Mouse (Mus musculus) Patski (cell line): Measurements from ENCODE around the gene Hoxa2. TPM values are rescaled to one million over a fixed set of nuclear protein-coding genes. Genes with fewer than 3 reads are reported as not detected.

ENCODE experiments used
- ATAC-seq: fragments of 100-300 bp; one replicate; pipeline ENCODE4 v1.8.0; 2021
- CTCF ChIA-PET: fragments of 350-600 bp; sonication (Branson Sonifier 250); formaldehyde crosslinking; loops from one replicate; lab custom pipeline; 2022; ENCODE audit warnings: inconsistent platforms; lab: Charles Lee
- POLR2A ChIA-PET: fragments of 350-600 bp; sonication (Branson Sonifier 250); formaldehyde crosslinking; loops from one replicate; lab custom pipeline; 2022; ENCODE audit warnings: antibody characterized with exemption, inconsistent platforms; lab: Charles Lee
- DNase-seq: peaks from one replicate; pipeline ENCODE4 v3.0.0-alpha.2; 2011; ENCODE audit warnings: low read depth, low spot score
- H3K27me3 ChIP-seq: fragments of 371-371 bp; one replicate; pipeline ENCODE4 v1.5.1; 2021
- CTCF ChIP-seq: fragments of 100-300 bp; IDR thresholded peaks from one replicate; pipeline ENCODE4 v1.5.1; 2021
- in situ Hi-C: fragments of 300-500 bp; cut with MboI; formaldehyde crosslinking; loops from 3 replicates; pipeline ENCODE4 v1.11.1; 2018; ENCODE audit warnings: low pct_unique_long_range_greater_than_20kb, mixed read lengths
- polyA plus RNA-seq: library from polyadenylated mRNA; unstranded; gene quantifications from one replicate; pipeline ENCODE4 v1.2.3, GENCODE M21; 2021

Gene Hoxa2
- polyA plus RNA-seq, 1 experiment from 2014 or later, result 2.8 TPM

DNA sequence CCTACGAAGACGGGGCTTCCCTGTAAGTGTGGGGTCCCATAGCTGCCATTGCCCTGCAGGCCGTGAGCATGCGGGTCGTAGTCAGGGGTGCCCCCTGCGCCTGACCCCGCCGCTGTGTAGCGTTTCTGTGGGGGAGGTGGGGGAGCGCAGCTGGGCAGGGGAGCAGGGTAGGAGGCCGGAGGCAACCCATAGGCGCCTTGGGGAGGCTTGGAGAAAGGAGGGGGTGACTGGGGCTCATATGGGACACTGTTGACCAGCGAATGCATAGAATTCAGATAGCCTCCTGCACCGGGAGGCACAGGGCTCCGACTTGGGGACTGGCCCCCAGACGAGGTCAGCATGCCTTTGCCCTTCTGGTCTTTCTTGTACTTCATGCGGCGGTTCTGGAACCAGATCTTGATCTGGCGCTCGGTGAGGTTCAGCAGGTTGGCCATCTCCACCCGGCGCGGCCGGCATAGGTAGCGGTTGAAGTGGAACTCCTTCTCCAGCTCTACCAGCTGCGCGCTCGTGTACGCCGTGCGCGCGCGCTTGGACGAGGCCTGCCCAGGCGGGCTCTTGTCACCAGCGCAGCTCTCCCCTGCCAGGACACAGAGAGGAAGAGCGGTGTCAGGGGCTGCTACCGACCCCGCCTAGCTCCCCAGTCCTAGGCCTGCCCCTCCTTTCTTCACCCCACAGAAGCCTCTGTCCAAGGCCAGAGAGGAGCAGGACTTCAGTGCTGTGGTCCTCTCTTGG, 5.7 kb upstream of the Hoxa2 start:
- no peak for TF ChIP-seq CTCF
- ATAC-seq, result no peak
- in situ Hi-C loops, result loop anchor here (10.0 kb wide), 1 partner anchor 54 kb away; the partner anchor contains the start of gene Hoxa7
- no peak for DNase-seq
- no peaks in the 10 kb centered on the region for H3K27me3 ChIP-seq
- ChIA-PET CTCF (interaction anchor here (0.7 kb wide), 1 partner anchor 8 kb away, joined by 3 read pairs; no protein-coding TSS in a partner anchor), POLR2A (interaction anchor here (2.9 to 16.4 kb wide), 2 partner anchors 9 to 54 kb away, joined by 16 to 378 read pairs; partner anchors contain the start of genes Gm28308, Hoxa10, Hoxa3 and Hoxa6)

DNA sequence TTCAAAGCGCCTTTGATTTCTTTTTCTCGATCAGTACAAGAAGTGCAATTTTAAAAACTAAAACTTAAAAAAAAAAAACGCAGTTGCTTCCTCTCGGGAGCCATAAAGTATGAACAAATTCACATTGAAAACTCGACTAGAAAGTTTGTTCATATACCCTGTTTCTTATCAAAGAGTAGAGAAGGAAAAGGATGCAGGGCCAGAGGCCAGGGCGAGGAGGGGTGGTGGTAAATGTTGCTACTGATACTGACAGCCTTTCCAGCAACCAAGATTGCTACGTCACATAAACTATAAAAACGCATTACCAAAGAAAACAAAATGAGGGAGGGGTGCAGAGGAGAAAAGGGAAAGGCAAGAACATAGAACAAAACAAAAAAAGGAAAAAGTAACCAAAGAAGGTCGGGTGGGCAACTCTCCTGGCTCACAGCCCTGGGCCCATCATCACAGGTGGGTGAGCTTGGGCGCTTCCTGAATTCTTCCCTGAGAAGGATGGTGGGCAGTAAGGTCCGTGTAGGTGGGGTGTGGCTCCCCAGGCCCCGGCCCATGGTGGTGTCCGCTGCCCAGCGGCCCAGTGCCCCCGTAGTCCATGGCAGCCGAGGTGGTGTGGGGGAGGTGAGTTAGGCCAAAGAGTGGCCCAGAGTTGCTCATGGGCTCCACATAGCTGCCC, 5.0 kb upstream of the Hoxa2 start:
- no peaks in the 10 kb centered on the region for H3K27me3 ChIP-seq
- TF ChIP-seq CTCF, result no peak
- ChIA-PET POLR2A (interaction anchor here (16.4 kb wide), 1 partner anchor 55 kb away, joined by 378 read pairs; the partner anchor contains the start of genes Gm28308, Hoxa10, Hoxa3 and Hoxa6), CTCF (no interaction called here)
- ATAC-seq (no peak), DNase-seq (no peak)
- in situ Hi-C loops, result loop anchor here (10.0 kb wide), 1 partner anchor 55 kb away; the partner anchor contains the start of gene Hoxa7

DNA sequence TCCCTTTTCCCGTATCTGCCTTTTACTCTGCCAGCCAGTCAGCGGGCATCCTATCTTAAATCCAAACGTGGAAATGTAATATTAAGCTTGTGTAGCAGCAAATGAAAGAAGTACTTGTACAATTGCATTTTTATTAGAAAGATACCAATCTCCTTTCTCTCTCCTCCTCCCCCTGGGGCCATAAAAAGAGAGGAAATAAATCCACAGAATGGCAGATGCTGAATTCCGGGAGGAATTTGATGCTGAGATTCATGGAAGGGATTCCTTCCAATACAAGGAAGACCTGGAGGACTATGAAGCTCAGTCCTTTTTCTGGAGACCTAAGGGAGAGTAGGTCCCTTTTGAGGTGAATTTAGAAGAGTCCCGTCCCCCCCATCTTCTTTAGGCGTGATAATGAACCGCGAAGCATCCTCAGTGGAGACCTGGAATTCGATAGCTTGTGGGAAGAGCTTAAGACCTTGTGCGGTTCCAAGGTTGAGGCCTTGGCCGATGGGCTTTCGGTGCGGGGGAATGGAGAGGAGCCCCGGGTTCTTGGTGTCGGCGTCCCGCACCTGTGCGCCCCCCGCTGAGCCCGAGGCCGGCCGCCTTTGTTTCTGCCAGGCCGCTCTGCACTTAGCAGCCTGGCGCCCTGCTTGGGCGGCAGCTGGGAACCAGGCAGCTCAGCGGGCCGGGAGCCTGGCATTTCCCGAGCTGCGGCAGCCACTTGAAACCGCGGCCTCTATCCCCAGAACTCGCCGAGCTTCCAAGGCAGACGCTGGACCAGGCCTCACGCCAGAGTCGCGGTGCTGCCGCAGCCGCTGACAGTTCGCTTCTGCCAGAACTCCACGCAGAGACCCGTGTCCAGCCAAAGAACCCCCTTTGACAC, 3.8 kb upstream of the Hoxa2 start:
- ATAC-seq, result no peak
- no peak for DNase-seq
- in situ Hi-C loops, result no loop called here
- TF ChIP-seq CTCF, result no peak
- ChIA-PET CTCF (interaction anchor here (0.5 kb wide), 1 partner anchor 54 kb away, joined by 3 read pairs; no protein-coding TSS in a partner anchor), POLR2A (interaction anchor here (0.8 kb wide), 1 partner anchor 10 kb away, joined by 3 read pairs; the partner anchor contains the start of gene Hoxa1)
- no peaks in the 10 kb centered on the region for H3K27me3 ChIP-seq

DNA sequence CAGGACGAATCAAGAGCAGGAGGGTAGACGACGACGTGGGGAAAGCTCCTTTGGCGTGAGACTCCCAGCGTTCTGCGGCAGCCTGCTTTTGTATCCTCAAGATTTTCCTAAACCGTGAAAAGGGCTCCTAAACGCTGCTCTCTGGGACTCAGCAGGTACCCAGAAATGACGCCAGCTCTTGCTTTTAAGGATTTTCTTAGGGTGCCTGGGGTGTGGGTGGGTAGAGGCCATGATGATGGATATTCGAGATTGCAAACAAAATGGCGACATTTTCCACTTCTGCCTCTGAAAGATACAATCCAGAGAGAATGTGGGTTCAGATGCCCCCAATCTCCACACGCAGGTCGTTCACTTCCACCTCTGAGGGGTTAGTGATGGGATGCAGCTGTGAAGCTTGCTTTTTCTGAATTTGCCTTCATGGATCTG, 3.1 kb upstream of the Hoxa2 start:
- TF ChIP-seq CTCF, result no peak
- POLR2A ChIA-PET, result interaction anchor here (0.8 kb wide), 1 partner anchor 10 kb away, joined by 3 read pairs; the partner anchor contains the start of gene Hoxa1
- ATAC-seq (no peak), DNase-seq (no peak)
- CTCF ChIA-PET, result interaction anchor here (0.5 kb wide), 1 partner anchor 55 kb away, joined by 3 read pairs; no protein-coding TSS in a partner anchor
- H3K27me3 ChIP-seq, result no peaks in the 10 kb centered on the region
- in situ Hi-C loops, result no loop called here

DNA sequence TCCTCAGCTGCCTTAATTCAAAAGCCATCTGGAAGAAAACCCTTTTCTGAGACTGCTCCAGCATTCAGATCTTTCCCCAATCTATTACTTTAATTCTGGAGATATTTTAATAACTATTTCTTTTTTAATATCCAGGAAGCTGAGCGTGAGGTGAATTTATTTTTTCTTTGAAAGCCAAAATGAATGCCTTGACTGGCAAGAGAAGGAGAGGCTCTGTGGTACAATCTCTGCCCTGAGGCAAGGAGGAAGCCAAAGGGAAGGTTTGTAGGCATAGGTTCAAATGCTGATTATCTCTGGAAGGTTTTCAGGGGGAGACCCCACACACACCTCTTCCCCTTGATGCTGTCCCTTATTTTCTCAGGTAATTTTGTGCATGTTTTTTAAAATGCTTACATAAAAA, 2.5 kb upstream of the Hoxa2 start:
- ChIA-PET POLR2A (no interaction called here), CTCF (no interaction called here)
- no peak for TF ChIP-seq CTCF
- in situ Hi-C loops, result no loop called here
- H3K27me3 ChIP-seq, result no peaks in the 10 kb centered on the region
- no peak for ATAC-seq
- no peak for DNase-seq

DNA sequence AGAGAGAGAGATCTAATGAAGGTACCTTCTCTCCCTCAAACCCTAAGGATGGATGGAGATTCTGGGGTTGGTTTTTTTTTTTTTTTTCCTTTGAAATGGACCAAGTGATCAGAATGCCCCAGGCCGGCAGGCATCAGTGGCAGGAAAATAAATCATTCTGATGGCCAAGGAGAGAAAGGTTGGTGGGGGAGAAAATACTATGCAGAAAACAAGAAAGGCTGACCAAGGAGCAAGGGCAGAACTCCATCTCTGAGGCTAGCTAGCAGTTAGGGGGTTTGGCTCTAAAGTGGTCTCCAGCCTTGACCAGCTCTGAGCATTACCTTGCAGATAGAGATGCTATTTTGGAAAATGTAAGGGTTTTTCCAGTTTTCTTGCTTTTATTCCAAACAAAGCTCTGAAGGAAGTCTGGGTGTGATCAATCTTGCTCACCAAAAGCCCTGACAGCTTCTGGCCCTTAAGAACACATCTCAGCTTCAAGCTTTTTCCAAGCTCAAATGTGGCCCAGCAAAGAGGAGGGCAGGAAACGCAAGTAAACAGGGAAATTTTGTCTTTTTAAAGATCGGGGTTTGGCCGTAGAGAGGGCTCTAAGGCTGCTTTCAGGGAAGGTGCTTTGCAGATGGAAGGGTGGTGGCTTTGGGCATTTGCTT, 1.9 kb upstream of the Hoxa2 start:
- DNase-seq (no peak), ATAC-seq (no peak)
- ChIA-PET CTCF (no interaction called here), POLR2A (no interaction called here)
- H3K27me3 ChIP-seq, result no peaks in the 10 kb centered on the region
- in situ Hi-C loops, result no loop called here
- TF ChIP-seq CTCF, result no peak

DNA sequence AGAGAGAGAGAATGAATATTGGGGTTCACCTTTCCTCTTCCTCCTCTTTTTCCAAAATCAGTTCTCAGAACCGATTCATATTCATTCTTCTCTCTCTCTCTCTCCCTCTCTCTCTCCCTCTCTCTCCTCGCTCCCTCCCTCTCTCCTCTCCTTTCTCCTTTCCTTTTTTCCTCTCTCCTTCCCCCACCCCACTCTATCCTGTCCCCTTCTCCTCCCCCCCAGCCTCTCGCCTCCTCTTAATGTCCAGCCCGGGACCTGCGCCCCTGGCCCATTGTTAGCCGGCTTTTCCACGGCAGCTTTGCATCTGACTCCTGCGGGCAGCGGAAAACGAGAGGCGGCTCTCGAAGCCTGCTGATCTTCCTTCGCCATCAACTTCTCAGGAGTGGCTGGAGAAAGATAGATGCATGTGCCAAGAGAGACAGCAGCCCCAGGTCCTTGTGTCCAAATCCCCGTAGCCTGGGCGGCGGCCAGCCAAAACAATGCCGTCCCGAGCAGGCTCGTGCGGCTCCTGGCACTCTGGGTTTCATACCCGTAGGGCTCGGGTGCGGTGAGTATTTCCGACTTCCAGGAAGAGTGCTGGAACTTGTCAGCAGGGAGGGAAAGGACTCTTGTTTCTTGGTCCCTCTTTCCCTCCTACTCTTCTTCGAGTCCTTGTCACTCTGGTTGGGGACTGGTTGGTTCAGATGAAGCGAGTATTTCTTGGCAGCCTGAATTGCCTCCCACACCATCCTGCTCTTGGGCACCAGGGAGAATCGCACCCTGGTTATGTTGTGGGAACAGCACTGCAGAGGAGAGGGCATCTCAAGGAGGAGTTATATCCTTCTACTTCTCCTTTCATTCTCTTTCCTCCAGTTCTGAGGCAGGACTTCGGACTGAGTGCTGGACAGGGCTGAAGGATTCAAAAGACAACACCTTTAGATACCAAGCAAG, 1.1 kb upstream of the Hoxa2 start:
- CTCF ChIA-PET, result no interaction called here
- ATAC-seq (no peak), DNase-seq (no peak)
- H3K27me3 ChIP-seq, result no peaks in the 10 kb centered on the region
- POLR2A ChIA-PET, result no interaction called here
- in situ Hi-C loops, result no loop called here
- no peak for TF ChIP-seq CTCF

DNA sequence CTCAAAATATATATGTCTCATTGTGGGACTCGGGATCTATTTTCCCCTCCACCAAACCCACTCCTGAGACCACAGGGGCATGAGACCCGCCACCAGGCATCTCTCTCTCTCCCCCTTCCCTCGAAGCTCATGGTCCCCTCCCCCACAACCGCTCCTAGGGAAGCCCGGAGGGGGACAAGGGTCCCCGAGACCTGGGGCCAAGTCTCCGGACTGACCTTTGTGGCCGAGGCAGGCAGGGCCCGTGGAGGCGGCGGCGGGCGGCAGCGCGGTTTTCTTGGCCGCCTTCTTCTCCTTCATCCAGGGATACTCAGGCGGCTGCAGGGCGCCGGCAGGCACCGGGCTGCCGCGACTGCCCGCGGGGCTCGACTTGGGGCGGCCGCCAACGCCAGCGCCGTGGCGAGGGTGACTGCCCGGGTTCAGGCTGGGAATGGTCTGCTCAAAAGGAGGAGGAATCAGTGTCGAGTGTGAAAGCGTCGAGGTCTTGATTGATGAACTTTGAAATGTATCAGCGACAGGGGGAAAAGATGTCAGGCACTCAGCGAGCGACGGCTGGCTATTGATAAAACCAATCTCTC, 493 bp downstream of the Hoxa2 start:
- in situ Hi-C loops, result no loop called here
- ChIA-PET CTCF (no interaction called here), POLR2A (no interaction called here)
- no peaks in the 10 kb centered on the region for H3K27me3 ChIP-seq
- no peak for DNase-seq
- no peak for TF ChIP-seq CTCF
- no peak for ATAC-seq
